Mouse (Mus musculus): ENCODE measurements at regions not wholly inside any gene's neighbourhood (a gene's known extent, or its start where the extent isn't known, plus 50 kb on each side); places are given as distances from the start of the nearest gene placed in this dataset.

- no peak for DNase-seq (ENCODE audit: low read depth, low spot score)
Observed at GRCm38 (mm10) chr19:44686061-44686460, 69.8 kb upstream of the Pax2 start.

- DNase-seq (ENCODE audit: low read depth, low spot score): peak; percentile 77
Observed at GRCm38 (mm10) chr19:44692396-44692795, 63.4 kb upstream of the Pax2 start.

GRCm38 (mm10) chr19:44692816-44693215 is 63.0 kb upstream of the Pax2 start:
- no peak for DNase-seq (ENCODE audit: low read depth, low spot score)

- DNase-seq (ENCODE audit: low read depth, low spot score): no peak
Observed at GRCm38 (mm10) chr19:44695331-44695730, 60.5 kb upstream of the Pax2 start.

GRCm38 (mm10) chr19:44696059-44696712 is 59.7 kb upstream of the Pax2 start:
- DNase-seq (ENCODE audit: low read depth, low spot score): no peak

- DNase-seq (ENCODE audit: low read depth, low spot score): no peak
Observed at GRCm38 (mm10) chr19:44696773-44697172, 59.1 kb upstream of the Pax2 start.

GRCm38 (mm10) chr19:44698382-44699256 is 57.2 kb upstream of the Pax2 start:
- DNase-seq (ENCODE audit: low read depth, low spot score): no peak

Measured in 3T3-L1 (cell line).